Mouse (Mus musculus) left cerebral cortex, postnatal 4 days (tissue): ENCODE measurements at regions not wholly inside any gene's neighbourhood (a gene's known extent, or its start where the extent isn't known, plus 50 kb on each side); places are given as distances from the start of the nearest gene placed in this dataset.

ENCODE experiments used
- DNase-seq: peaks from one replicate; pipeline ENCODE4 v3.0.0-alpha.2; 2022
- intact Hi-C: fragments of 180-260 bp; cut with DNase I; formaldehyde crosslinking; loops from one replicate; pipeline ENCODE4 v1.15.1; 2025

GRCm38 (mm10) chr14:48852787-48853186 lies 179.2 kb upstream of the Otx2 start:
- no peak for DNase-seq
- intact Hi-C loops = no loop called here

- intact Hi-C loops = no loop called here
- DNase-seq = no peak
These were observed 178.4 kb upstream of the Otx2 start for GRCm38 (mm10) chr14:48852061-48852460.

- no peak for DNase-seq
- intact Hi-C loops = no loop called here
These were observed 169.2 kb upstream of the Otx2 start for GRCm38 (mm10) chr14:48842861-48843260.

- no peak for DNase-seq
- intact Hi-C loops = no loop called here
These were observed 167.7 kb upstream of the Otx2 start for GRCm38 (mm10) chr14:48841278-48841677.

- intact Hi-C loops = no loop called here
- DNase-seq = no peak
These were observed 163.6 kb upstream of the Otx2 start for GRCm38 (mm10) chr14:48837181-48837580.

GRCm38 (mm10) chr14:48836071-48836470 lies 162.5 kb upstream of the Otx2 start:
- no peak for DNase-seq
- intact Hi-C loops = no loop called here

- DNase-seq = no peak
- intact Hi-C loops = no loop called here
These were observed 160.8 kb upstream of the Otx2 start for GRCm38 (mm10) chr14:48834416-48834815.

- intact Hi-C loops = no loop called here
- no peak for DNase-seq
These were observed 152.8 kb upstream of the Otx2 start for GRCm38 (mm10) chr14:48826421-48826820.

- no peak for DNase-seq
- intact Hi-C loops = no loop called here
These were observed 150.8 kb upstream of the Otx2 start for GRCm38 (mm10) chr14:48824375-48824774.

- no peak for DNase-seq
- intact Hi-C loops = no loop called here
These were observed 142.3 kb upstream of the Otx2 start for GRCm38 (mm10) chr14:48815941-48816340.

GRCm38 (mm10) chr14:48815231-48815728 lies 141.7 kb upstream of the Otx2 start:
- peak; percentile 30 for DNase-seq
- intact Hi-C loops = no loop called here

GRCm38 (mm10) chr14:48812741-48813495 lies 139.3 kb upstream of the Otx2 start:
- intact Hi-C loops = no loop called here
- DNase-seq = peak; percentile 29

GRCm38 (mm10) chr14:48804098-48804497 lies 130.5 kb upstream of the Otx2 start:
- no peak for DNase-seq

GRCm38 (mm10) chr14:48801283-48801682 lies 127.7 kb upstream of the Otx2 start:
- no peak for DNase-seq
- intact Hi-C loops = no loop called here

More at GRCm38 (mm10) chr14:48804098-48804497, 130.5 kb upstream of the Otx2 start:
- intact Hi-C loops = no loop called here

- intact Hi-C loops = no loop called here
- no peak for DNase-seq
These were observed 127.2 kb upstream of the Otx2 start for GRCm38 (mm10) chr14:48800857-48801256.

- no peak for DNase-seq
- intact Hi-C loops = no loop called here
These were observed 126.5 kb upstream of the Otx2 start for GRCm38 (mm10) chr14:48800100-48800449.

- intact Hi-C loops = loop anchor here (2.0 kb wide), 1 partner anchor 15 kb away; no protein-coding TSS in a partner anchor
These were observed 126.0 kb upstream of the Otx2 start for GRCm38 (mm10) chr14:48799442-48800099.

GRCm38 (mm10) chr14:48791507-48791906 lies 117.9 kb upstream of the Otx2 start:
- intact Hi-C loops = no loop called here
- DNase-seq = no peak

More at GRCm38 (mm10) chr14:48799442-48800099, 126.0 kb upstream of the Otx2 start:
- DNase-seq = no peak

GRCm38 (mm10) chr14:48779327-48779726 lies 105.7 kb upstream of the Otx2 start:
- DNase-seq = no peak
- intact Hi-C loops = no loop called here

GRCm38 (mm10) chr14:48770832-48771231 lies 97.2 kb upstream of the Otx2 start:
- intact Hi-C loops = no loop called here
- DNase-seq = no peak

- intact Hi-C loops = no loop called here
- DNase-seq = no peak
These were observed 89.1 kb upstream of the Otx2 start for GRCm38 (mm10) chr14:48762691-48763090.

- intact Hi-C loops = no loop called here
- no peak for DNase-seq
These were observed 87.5 kb upstream of the Otx2 start for GRCm38 (mm10) chr14:48761002-48761648.
